Mouse (Mus musculus) testis, adult 2 months (tissue): Measurements from ENCODE around the gene Tars2.

Source experiments
- CTCF ChIP-seq: fragments of 200-500 bp; IDR thresholded peaks from 2 replicates; pipeline ENCODE4 v1.5.1; 2012; ENCODE audit warnings: low read depth, mild to moderate bottlenecking, inconsistent platforms, low read length, moderate library complexity; ENCODE audit not compliant: control insufficient read depth, insufficient read depth, insufficient replicate concordance
- POLR2A ChIP-seq: fragments of 200-500 bp; IDR thresholded peaks from 2 replicates; pipeline ENCODE4 v1.6.1; 2012; ENCODE audit warnings: low read depth, mild to moderate bottlenecking, inconsistent platforms, low read length, moderate library complexity; ENCODE audit not compliant: control insufficient read depth

DNA sequence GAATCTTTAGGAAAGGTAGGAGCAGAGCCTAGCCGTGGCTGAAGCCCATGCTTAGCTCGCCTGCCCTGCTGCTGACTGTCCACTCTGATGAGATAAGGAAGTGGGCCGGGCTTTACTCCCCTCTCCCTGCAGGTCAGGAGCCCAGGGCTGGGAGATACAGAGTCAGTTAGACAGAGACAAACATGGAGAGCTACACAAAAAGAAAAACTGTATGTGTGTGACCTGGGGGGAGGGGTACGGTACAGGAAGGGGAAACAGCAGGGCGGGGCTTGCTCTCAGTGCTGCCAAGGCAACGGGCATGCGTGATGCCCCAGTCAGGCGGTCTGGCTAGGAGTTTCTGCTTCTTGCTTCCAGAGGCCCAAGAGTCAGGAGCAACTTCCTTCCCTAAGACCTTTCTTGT lies 19.6 kb downstream of the Tars2 start:
- TF ChIP-seq CTCF (no peak), POLR2A (no peak)
